Mouse (Mus musculus): Measurements from ENCODE around the gene Coro6.

Coro6 gene

GRCm38 (mm10) chr11:77462283-77463100, at the start of gene Coro6:
Gene Coro6 (plus strand): TSS chr11:77462411.
- peak; percentile 39 for DNase-seq

GRCm38 (mm10) chr11:77414141-77414839, 47.9 kb upstream of the Coro6 start:
- DNase-seq = no peak

GRCm38 (mm10) chr11:77416212-77417000, 45.8 kb upstream of the Coro6 start:
- DNase-seq = no peak

GRCm38 (mm10) chr11:77418021-77418420, 44.2 kb upstream of the Coro6 start:
- DNase-seq = no peak

- no peak for DNase-seq
Measured at GRCm38 (mm10) chr11:77423175-77423859, 38.9 kb upstream of the Coro6 start.

GRCm38 (mm10) chr11:77428446-77428845, 33.8 kb upstream of the Coro6 start:
- DNase-seq = no peak

GRCm38 (mm10) chr11:77437026-77437425, 25.2 kb upstream of the Coro6 start:
- DNase-seq = no peak

- no peak for DNase-seq
Measured at GRCm38 (mm10) chr11:77440081-77440480, 22.1 kb upstream of the Coro6 start.

GRCm38 (mm10) chr11:77441020-77441419, 21.2 kb upstream of the Coro6 start:
- no peak for DNase-seq

GRCm38 (mm10) chr11:77442186-77443170, 19.7 kb upstream of the Coro6 start:
- no peak for DNase-seq

GRCm38 (mm10) chr11:77444939-77445338, 17.3 kb upstream of the Coro6 start:
- DNase-seq = no peak

- DNase-seq = peak; percentile 83
Measured at GRCm38 (mm10) chr11:77446628-77447041, 15.6 kb upstream of the Coro6 start.

GRCm38 (mm10) chr11:77449224-77449623, 13.0 kb upstream of the Coro6 start:
- DNase-seq = no peak

GRCm38 (mm10) chr11:77451670-77452069, 10.5 kb upstream of the Coro6 start:
- no peak for DNase-seq

- DNase-seq = no peak
Measured at GRCm38 (mm10) chr11:77453388-77453787, 8.8 kb upstream of the Coro6 start.

- no peak for DNase-seq
Measured at GRCm38 (mm10) chr11:77455770-77456510, 6.3 kb upstream of the Coro6 start.

GRCm38 (mm10) chr11:77456866-77457265, 5.3 kb upstream of the Coro6 start:
- DNase-seq = no peak

- no peak for DNase-seq
Measured at GRCm38 (mm10) chr11:77461856-77462255, 355 bp upstream of the Coro6 start.

GRCm38 (mm10) chr11:77463101-77463445, 862 bp downstream of the Coro6 start:
- no peak for DNase-seq

GRCm38 (mm10) chr11:77463786-77464185, 1.6 kb downstream of the Coro6 start:
- no peak for DNase-seq

- no peak for DNase-seq
Measured at GRCm38 (mm10) chr11:77464684-77465083, 2.5 kb downstream of the Coro6 start.

Measured in thymus, postnatal 4 days (tissue).